Mouse (Mus musculus) limb, embryonic 14.5 days (tissue): ENCODE results near the gene Hal. TPM values are rescaled to one million over a fixed set of nuclear protein-coding genes. Genes with fewer than 3 reads are reported as not detected.

Experiments used
- ATAC-seq: fragments of 200-750 bp; cut with Nextera tagmentation; 2 replicates; pipeline ENCODE4 v1.8.0; 2017; ENCODE audit warnings: low read depth, moderate number of reproducible peaks, moderate TSS enrichment; ENCODE audit not compliant: low FRiP score
- DNase-seq: peaks from one replicate; pipeline ENCODE4 v3.0.0-alpha.2; 2015; ENCODE audit warnings: low spot score
- H3K27ac ChIP-seq: fragments of 300-500 bp; sonication (generic); replicated peaks from 2 replicates; pipeline ENCODE4 v1.5.1; 2014; ENCODE audit warnings: low read depth, mild to moderate bottlenecking, low read length, moderate library complexity, mixed read lengths
- H3K27me3 ChIP-seq: fragments of 300-500 bp; sonication (generic); 2 replicates; pipeline ENCODE4 v1.6.1; 2014; ENCODE audit warnings: low read length, mixed read lengths; ENCODE audit not compliant: control insufficient read depth, insufficient read depth
- H3K36me3 ChIP-seq: fragments of 300-500 bp; sonication (generic); 2 replicates; pipeline ENCODE4 v1.6.1; 2014; ENCODE audit warnings: mild to moderate bottlenecking, low read length, moderate library complexity, mixed read lengths; ENCODE audit not compliant: control insufficient read depth, insufficient read depth
- H3K4me1 ChIP-seq: fragments of 300-500 bp; sonication (generic); 2 replicates; pipeline ENCODE4 v1.6.1; 2014; ENCODE audit warnings: antibody characterized with exemption, low read length, mixed read lengths; ENCODE audit not compliant: control insufficient read depth, insufficient read depth
- H3K4me2 ChIP-seq: fragments of 300-500 bp; sonication (generic); replicated peaks from 2 replicates; pipeline ENCODE4 v1.6.1; 2014; ENCODE audit warnings: low read depth, mild to moderate bottlenecking, low read length, moderate library complexity; ENCODE audit not compliant: severe bottlenecking
- H3K4me3 ChIP-seq: fragments of 300-500 bp; sonication (generic); replicated peaks from 2 replicates; pipeline ENCODE4 v1.5.1; 2014; ENCODE audit warnings: low read length
- H3K9ac ChIP-seq: fragments of 300-500 bp; sonication (generic); 2 replicates; pipeline ENCODE4 v1.6.1; 2014; ENCODE audit warnings: mild to moderate bottlenecking, low read depth, low read length, moderate library complexity; ENCODE audit not compliant: severe bottlenecking
- H3K9me3 ChIP-seq: fragments of 300-500 bp; sonication (generic); 2 replicates; pipeline ENCODE4 v1.6.1; 2016; ENCODE audit warnings: low read length; ENCODE audit not compliant: control insufficient read depth
- POLR2A ChIP-seq: fragments of 200-500 bp; IDR thresholded peaks from 2 replicates; pipeline ENCODE4 v1.8.0; 2012; ENCODE audit warnings: inconsistent platforms, mild to moderate bottlenecking, moderate library complexity, borderline replicate concordance; ENCODE audit not compliant: insufficient read depth, insufficient read length; ENCODE audit errors: extremely low read depth
- WGBS: fragments of 180-500 bp; shearing (Covaris S2); extraction: QIAGEN DNeasy Blood & Tissue Kit; methylation state at CpG from one replicate; pipeline ENCODE4 v1.1.7; 2014; 5-methylcytosine and 5-hydroxymethylcytosine counted together
- polyA plus RNA-seq, 2 experiments: library from polyadenylated mRNA; depleted of rRNA in 1 of 2; stranded (reverse) in 1 of 2; unstranded in 1 of 2; fragments of >200 nt; fragmentation: Nextera tagmentation in 1 of 2; extraction: Ambion mirVana in 1 of 2; gene quantifications; 2 replicates each; pipeline versions ENCODE4 v1.2.1 to v1.2.3; 2012 to 2014

Hal gene
- polyA plus RNA-seq, 2 experiments, result 0.09 to 0.15 TPM

GRCm38 (mm10) chr10:93539775-93540430, 51.3 kb downstream of the Hal start, which contains the start of gene Amdhd1:
Gene Amdhd1, minus strand, starts transcription at chr10:93540033.
- no peak within 1 kb of the TSS for H3K27ac ChIP-seq
- peak within 1 kb of the TSS; percentile 52 for H3K9ac ChIP-seq
- H3K4me2 ChIP-seq, result peak within 1 kb of the TSS; percentile 86
- DNase-seq (peak; percentile 59), ATAC-seq (peak; percentile 87; the same call in 1 of the 2 replicates)
- H3K4me1 ChIP-seq, result peaks cover 9% of the 10 kb centered on the region
- no peaks in the 10 kb centered on the region for H3K27me3 ChIP-seq
- WGBS, result 4% methylated on average over 29 of the region's 35 CpGs
- H3K36me3 ChIP-seq, result no peaks in the 10 kb centered on the region
- no peak for TF ChIP-seq POLR2A
- peak within 1 kb of the TSS; percentile 39 for H3K4me3 ChIP-seq
- no peaks in the 10 kb centered on the region for H3K9me3 ChIP-seq

DNA sequence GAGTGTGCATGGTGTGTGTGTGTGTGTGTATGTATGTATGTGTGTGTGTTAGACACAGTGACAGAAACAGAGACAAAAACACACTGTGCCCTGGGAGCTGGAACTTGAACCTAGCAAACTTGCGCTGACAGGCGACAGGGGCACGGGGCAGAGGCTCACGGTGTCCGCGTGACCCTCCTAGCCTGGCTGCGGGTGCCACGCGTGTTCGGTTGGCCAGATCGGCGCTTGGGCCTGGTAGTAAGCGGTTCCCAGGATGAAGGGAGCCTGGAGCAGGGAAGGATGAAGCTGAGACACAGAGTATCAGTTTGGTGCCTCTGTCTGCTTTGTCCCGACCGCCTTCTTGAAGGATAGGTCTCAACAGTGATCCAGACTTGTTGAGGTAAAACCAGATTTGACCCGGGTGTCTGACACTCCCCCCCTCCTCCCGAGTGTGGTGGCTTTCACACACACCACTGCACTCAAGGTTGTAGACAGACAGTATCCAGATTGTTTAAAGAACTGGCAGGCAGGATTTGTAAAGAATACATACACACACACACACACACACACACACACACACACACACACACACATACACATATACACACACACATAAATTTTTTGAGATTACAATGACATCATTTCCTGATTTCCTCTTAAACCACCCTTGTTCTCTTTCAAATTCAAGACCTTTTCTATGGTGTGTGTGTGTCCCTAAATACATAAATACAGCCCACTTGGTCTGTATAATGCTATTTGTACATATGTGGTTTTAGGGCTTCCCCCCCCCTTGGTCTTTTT, 52.1 kb downstream of the Hal start, which contains the start of gene Ccdc38:
Gene Ccdc38 (plus strand): TSS at position 202 of the 780 bp plus-strand sequence.
- DNase-seq (no peak), ATAC-seq (no peak)
- no peaks in the 10 kb centered on the region for H3K9me3 ChIP-seq
- TF ChIP-seq POLR2A, result no peak
- H3K36me3 ChIP-seq, result no peaks in the 10 kb centered on the region
- no peaks in the 10 kb centered on the region for H3K27me3 ChIP-seq
- H3K9ac ChIP-seq, result peak within 1 kb of the TSS; percentile 52
- H3K4me3 ChIP-seq, result peak within 1 kb of the TSS; percentile 39
- no peak within 1 kb of the TSS for H3K27ac ChIP-seq
- peaks cover 9% of the 10 kb centered on the region for H3K4me1 ChIP-seq
- peak within 1 kb of the TSS; percentile 86 for H3K4me2 ChIP-seq
- 68% methylated on average over 17 of the region's 17 CpGs for WGBS

- no peaks in the 10 kb centered on the region for H3K27me3 ChIP-seq
- H3K9ac ChIP-seq, result no peak overlapping the region
- H3K4me1 ChIP-seq, result peaks cover 9% of the 10 kb centered on the region
- ATAC-seq, result no peak
- H3K4me3 ChIP-seq, result no peak overlapping the region
- no peaks in the 10 kb centered on the region for H3K9me3 ChIP-seq
- WGBS, result 73% methylated on average over 1 of the region's 1 CpGs
- TF ChIP-seq POLR2A, result no peak
- H3K4me2 ChIP-seq, result no peak overlapping the region
- DNase-seq, result no peak
- no peaks in the 10 kb centered on the region for H3K36me3 ChIP-seq
- no peak overlapping the region for H3K27ac ChIP-seq
Measured at GRCm38 (mm10) chr10:93541585-93541984, 53.0 kb downstream of the Hal start.

DNA sequence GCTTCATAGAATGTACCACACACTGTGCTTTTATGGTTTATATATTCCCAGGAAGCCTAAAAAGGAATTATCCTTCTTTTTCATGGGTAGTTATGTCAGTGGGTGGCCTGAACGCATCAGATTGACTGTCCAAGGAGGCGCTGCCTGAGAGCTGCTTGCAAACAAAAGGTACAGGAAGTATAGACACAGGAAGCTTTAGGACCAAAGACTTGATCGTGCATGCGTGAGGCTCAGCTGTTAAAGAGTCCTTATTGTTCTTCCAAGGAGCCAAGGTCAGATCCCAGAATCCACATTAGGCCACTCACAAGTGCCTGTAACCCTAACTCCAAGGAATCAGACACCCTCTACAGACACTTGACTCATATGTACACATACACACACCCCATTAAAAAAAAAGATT, 53.8 kb downstream of the Hal start:
- DNase-seq (no peak), ATAC-seq (no peak)
- no peak for TF ChIP-seq POLR2A
- 64% methylated on average over 4 of the region's 4 CpGs for WGBS
- Histone ChIP-seq H3K36me3 (no peaks in the 10 kb centered on the region), H3K9ac (no peak overlapping the region), H3K4me3 (no peak overlapping the region), H3K27ac (no peak overlapping the region), H3K27me3 (no peaks in the 10 kb centered on the region), H3K4me2 (no peak overlapping the region), H3K9me3 (no peaks in the 10 kb centered on the region), H3K4me1 (peaks cover 9% of the 10 kb centered on the region)

- TF ChIP-seq POLR2A, result no peak
- no peaks in the 10 kb centered on the region for H3K27me3 ChIP-seq
- H3K9me3 ChIP-seq, result no peaks in the 10 kb centered on the region
- H3K27ac ChIP-seq, result no peak overlapping the region
- H3K36me3 ChIP-seq, result no peaks in the 10 kb centered on the region
- WGBS, result 66% methylated on average over 6 of the region's 6 CpGs
- peaks cover 9% of the 10 kb centered on the region for H3K4me1 ChIP-seq
- no peak for DNase-seq
- no peak overlapping the region for H3K4me2 ChIP-seq
- ATAC-seq, result no peak
- no peak overlapping the region for H3K9ac ChIP-seq
- no peak overlapping the region for H3K4me3 ChIP-seq
Measured at GRCm38 (mm10) chr10:93543176-93543575, 54.6 kb downstream of the Hal start.
